Mouse (Mus musculus) midbrain, postnatal 0 days (tissue): Measurements from ENCODE around the gene Olfr191. TPM values are rescaled to one million over a fixed set of nuclear protein-coding genes. Genes with fewer than 3 reads are reported as not detected.

ENCODE experiments used
- ATAC-seq: fragments of 200-750 bp; cut with Nextera tagmentation; 2 replicates; pipeline ENCODE4 v1.8.0; 2017; ENCODE audit warnings: moderate number of reproducible peaks, mild to moderate bottlenecking, moderate TSS enrichment, moderate library complexity; ENCODE audit not compliant: low FRiP score
- DNase-seq: peaks from one replicate; pipeline ENCODE4 v3.0.0-alpha.2; 2015; ENCODE audit warnings: low spot score
- H3K27ac ChIP-seq: fragments of 300-500 bp; sonication (generic); 2 replicates; pipeline ENCODE4 v1.5.1; 2014; ENCODE audit warnings: low read depth, mild to moderate bottlenecking, low read length, mixed read lengths
- H3K27me3 ChIP-seq: fragments of 300-500 bp; sonication (generic); 2 replicates; pipeline ENCODE4 v1.6.1; 2014; ENCODE audit warnings: low read length, control low read depth, mixed read lengths; ENCODE audit not compliant: insufficient read depth
- H3K36me3 ChIP-seq: fragments of 300-500 bp; sonication (generic); 2 replicates; pipeline ENCODE4 v1.6.1; 2014; ENCODE audit warnings: low read length, control low read depth, mixed read lengths; ENCODE audit not compliant: insufficient read depth
- H3K4me1 ChIP-seq: fragments of 300-500 bp; sonication (generic); 2 replicates; pipeline ENCODE4 v1.6.1; 2014; ENCODE audit warnings: mild to moderate bottlenecking, control low read depth, antibody characterized with exemption, low read length, mixed read lengths; ENCODE audit not compliant: insufficient read depth
- H3K4me2 ChIP-seq: fragments of 300-500 bp; sonication (generic); 2 replicates; pipeline ENCODE4 v1.6.1; 2014; ENCODE audit warnings: low read depth, mild to moderate bottlenecking, low read length, mixed read lengths; ENCODE audit not compliant: poor library complexity, severe bottlenecking
- H3K4me3 ChIP-seq: fragments of 300-500 bp; sonication (generic); 2 replicates; pipeline ENCODE4 v1.5.1; 2014; ENCODE audit warnings: low read depth, mild to moderate bottlenecking, low read length, moderate library complexity
- H3K9ac ChIP-seq: fragments of 300-500 bp; sonication (generic); replicated peaks from 2 replicates; pipeline ENCODE4 v1.6.1; 2014; ENCODE audit warnings: mild to moderate bottlenecking, low read length, moderate library complexity, mixed read lengths; ENCODE audit not compliant: poor library complexity, severe bottlenecking
- H3K9me3 ChIP-seq: fragments of 300-500 bp; sonication (generic); 2 replicates; pipeline ENCODE4 v1.6.1; 2016; ENCODE audit warnings: low read length, control low read depth
- CTCF ChIP-seq: IDR thresholded peaks from 2 replicates; pipeline ENCODE4 v1.5.1; 2016; ENCODE audit warnings: antibody characterized with exemption, mild to moderate bottlenecking
- WGBS: fragments of 180-500 bp; shearing (Covaris S2); extraction: QIAGEN DNeasy Blood & Tissue Kit; methylation state at CpG from one replicate; pipeline ENCODE4 v1.1.7; 2014; 5-methylcytosine and 5-hydroxymethylcytosine counted together
- polyA plus RNA-seq: library from polyadenylated mRNA; unstranded; fragments of >200 nt; fragmentation: Nextera tagmentation; extraction: Ambion mirVana; gene quantifications from 2 replicates; pipeline ENCODE4 v1.2.1, GENCODE M21; 2015
- total RNA-seq: library from RNA; depleted of rRNA; stranded (reverse); fragments of >200 nt; gene quantifications from 2 replicates; pipeline ENCODE4 v1.2.3, GENCODE M21; 2014; rRNA removed

The Olfr191 gene
- total and polyA plus RNA-seq, 2 experiments from 2014 or later, result not detected

GRCm38 (mm10) chr16:59045835-59046234 is 43.8 kb downstream of the Olfr191 start:
- TF ChIP-seq CTCF, result no peak
- ATAC-seq (no peak), DNase-seq (no peak)
- no peak overlapping the region for H3K4me2 ChIP-seq
- H3K4me1 ChIP-seq, result no peaks in the 10 kb centered on the region
- no peaks in the 10 kb centered on the region for H3K9me3 ChIP-seq
- WGBS, result 77% methylated on average over 3 of the region's 3 CpGs
- no peak overlapping the region for H3K27ac ChIP-seq
- H3K4me3 ChIP-seq, result no peak overlapping the region
- no peaks in the 10 kb centered on the region for H3K36me3 ChIP-seq
- no peak overlapping the region for H3K9ac ChIP-seq
- no peaks in the 10 kb centered on the region for H3K27me3 ChIP-seq

DNA sequence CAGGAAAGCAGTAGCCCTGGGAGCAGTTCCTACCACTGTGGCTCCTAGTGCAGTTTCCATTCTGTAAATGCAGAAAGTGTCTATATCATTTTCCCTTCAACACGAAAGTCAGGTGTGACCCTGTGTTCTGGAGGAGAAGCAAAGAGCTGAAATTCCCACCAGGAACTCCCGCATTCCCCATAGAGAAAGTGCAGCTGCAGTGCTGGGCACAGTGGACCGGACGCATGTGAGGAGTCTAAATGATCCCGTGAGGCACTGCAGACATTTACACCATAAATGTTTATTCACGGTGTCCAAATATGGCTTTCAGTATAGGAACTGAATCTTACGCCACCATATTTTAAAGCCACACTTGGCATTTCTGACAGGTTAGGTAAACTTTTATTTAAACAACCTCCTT is 49.9 kb downstream of the Olfr191 start, which contains the start of gene Olfr187:
Gene Olfr187 (minus strand): TSS at position 58 of the 400 bp plus-strand sequence.
- ATAC-seq (no peak), DNase-seq (no peak)
- H3K9ac ChIP-seq, result no peak within 1 kb of the TSS
- H3K9me3 ChIP-seq, result no peaks in the 10 kb centered on the region
- no peak within 1 kb of the TSS for H3K4me2 ChIP-seq
- no peak within 1 kb of the TSS for H3K27ac ChIP-seq
- H3K36me3 ChIP-seq, result no peaks in the 10 kb centered on the region
- no peaks in the 10 kb centered on the region for H3K4me1 ChIP-seq
- no peak within 1 kb of the TSS for H3K4me3 ChIP-seq
- 90% methylated on average over 7 of the region's 7 CpGs for WGBS
- TF ChIP-seq CTCF, result no peak
- H3K27me3 ChIP-seq, result no peaks in the 10 kb centered on the region

Other genes with a start within 250 kb of the Olfr191 start
- not detected in 2 replicates for gene Olfr177, start 215.1 kb downstream of the Olfr191 start, total RNA-seq
- gene Olfr177, start 215.1 kb downstream of the Olfr191 start, polyA plus RNA-seq, result not detected in 2 replicates
- not detected in 2 replicates for gene Olfr178, start 197.8 kb downstream of the Olfr191 start, total RNA-seq
- not detected in 2 replicates for gene Olfr178, start 197.8 kb downstream of the Olfr191 start, polyA plus RNA-seq
- gene Olfr181, start 161.1 kb downstream of the Olfr191 start, total RNA-seq, result not detected in 2 replicates
- gene Olfr181, start 161.1 kb downstream of the Olfr191 start, polyA plus RNA-seq, result not detected in 2 replicates
- not detected in 2 replicates for gene Olfr180, start 160.4 kb downstream of the Olfr191 start, total RNA-seq
- not detected in 2 replicates for gene Olfr180, start 160.4 kb downstream of the Olfr191 start, polyA plus RNA-seq
- not detected in 2 replicates for gene Olfr183, start 94.5 kb downstream of the Olfr191 start, total RNA-seq
- gene Olfr183, start 94.5 kb downstream of the Olfr191 start, polyA plus RNA-seq, result not detected in 2 replicates
- gene Olfr186, start 59.5 kb downstream of the Olfr191 start, total RNA-seq, result not detected in 2 replicates
- not detected in 2 replicates for gene Olfr186, start 59.5 kb downstream of the Olfr191 start, polyA plus RNA-seq
- gene Olfr187, start 50.1 kb downstream of the Olfr191 start, total RNA-seq, result not detected in 2 replicates
- not detected in 2 replicates for gene Olfr187, start 50.1 kb downstream of the Olfr191 start, polyA plus RNA-seq
- not detected in 2 replicates for gene Olfr190, start 11.8 kb downstream of the Olfr191 start, total RNA-seq
- gene Olfr190, start 11.8 kb downstream of the Olfr191 start, polyA plus RNA-seq, result not detected in 2 replicates
- not detected in 2 replicates for gene Olfr193, start 22.1 kb upstream of the Olfr191 start, total RNA-seq
- gene Olfr193, start 22.1 kb upstream of the Olfr191 start, polyA plus RNA-seq, result not detected in 2 replicates
- gene Olfr194, start 31.2 kb upstream of the Olfr191 start, total RNA-seq, result not detected in 2 replicates
- gene Olfr194, start 31.2 kb upstream of the Olfr191 start, polyA plus RNA-seq, result not detected in 2 replicates
- not detected in 2 replicates for gene Olfr195, start 57.2 kb upstream of the Olfr191 start, total RNA-seq
- gene Olfr195, start 57.2 kb upstream of the Olfr191 start, polyA plus RNA-seq, result not detected in 2 replicates
- gene Olfr196, start 80.6 kb upstream of the Olfr191 start, total RNA-seq, result not detected in 2 replicates
- gene Olfr196, start 80.6 kb upstream of the Olfr191 start, polyA plus RNA-seq, result not detected in 2 replicates
- not detected in 2 replicates for gene Olfr198, start 113.7 kb upstream of the Olfr191 start, total RNA-seq
- gene Olfr198, start 113.7 kb upstream of the Olfr191 start, polyA plus RNA-seq, result not detected in 2 replicates
- not detected in 2 replicates for gene Olfr199, start 129.9 kb upstream of the Olfr191 start, total RNA-seq
- gene Olfr199, start 129.9 kb upstream of the Olfr191 start, polyA plus RNA-seq, result not detected in 2 replicates
- gene Olfr201, start 182.8 kb upstream of the Olfr191 start, total RNA-seq, result not detected in 2 replicates
- gene Olfr201, start 182.8 kb upstream of the Olfr191 start, polyA plus RNA-seq, result not detected in 2 replicates
- not detected in 2 replicates for gene Olfr202, start 197.0 kb upstream of the Olfr191 start, total RNA-seq
- not detected in 2 replicates for gene Olfr202, start 197.0 kb upstream of the Olfr191 start, polyA plus RNA-seq
- gene Olfr203, start 209.1 kb upstream of the Olfr191 start, total RNA-seq, result not detected in 2 replicates
- not detected in 2 replicates for gene Olfr203, start 209.1 kb upstream of the Olfr191 start, polyA plus RNA-seq
- gene Olfr204, start 228.4 kb upstream of the Olfr191 start, total RNA-seq, result not detected in 2 replicates
- gene Olfr204, start 228.4 kb upstream of the Olfr191 start, polyA plus RNA-seq, result not detected in 2 replicates
- gene Olfr205, start 241.3 kb upstream of the Olfr191 start, total RNA-seq, result not detected in 2 replicates
- not detected in 2 replicates for gene Olfr205, start 241.3 kb upstream of the Olfr191 start, polyA plus RNA-seq